Mouse (Mus musculus): ENCODE results near the gene Fibp.

DNA sequence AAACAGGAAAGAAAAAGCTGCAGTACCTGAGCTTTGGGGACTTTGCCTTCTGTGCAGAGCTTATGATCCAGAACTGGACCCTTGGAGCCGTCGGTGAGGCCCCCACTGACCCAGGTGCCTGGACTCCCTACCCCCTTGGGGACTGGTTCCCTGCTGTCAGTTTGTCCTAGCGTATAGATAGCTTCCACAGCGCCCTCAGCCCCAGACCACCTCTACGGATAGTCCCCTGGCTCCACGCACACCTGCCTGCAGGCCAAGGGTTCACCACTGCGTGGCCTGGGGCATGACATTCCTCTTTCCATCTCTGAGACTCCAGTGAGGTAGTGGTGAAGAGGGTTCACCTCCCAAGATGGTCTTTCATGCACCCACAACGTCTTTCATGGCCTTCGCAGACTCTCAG, 2.8 kb downstream of the Fibp start:
- no peak for TF ChIP-seq POLR2A (IDR thresholded peaks at IDR 0.05; ENCODE audit: low read depth, low read length)
- no peak for TF ChIP-seq CTCF (conservative IDR thresholded peaks at IDR 0.05; ENCODE audit: insufficient read depth, insufficient read length, low read depth, low read length)
